Mouse (Mus musculus) C2C12 (cell line): ENCODE data around the gene Slc22a20.

Source experiments
- CEBPB ChIP-seq: IDR thresholded peaks from one replicate; pipeline ENCODE4 v1.6.1; 2011; ENCODE audit warnings: low read depth, mild to moderate bottlenecking, control low read depth, moderate library complexity
- CTCF ChIP-seq: IDR thresholded peaks from one replicate; pipeline ENCODE4 v1.5.1; 2011; ENCODE audit not compliant: control insufficient read depth, insufficient read depth, insufficient read length
- MAX ChIP-seq: IDR thresholded peaks from one replicate; pipeline ENCODE4 v1.6.1; 2011; ENCODE audit warnings: mild to moderate bottlenecking, control low read depth
- MYOG ChIP-seq: IDR thresholded peaks from one replicate; pipeline ENCODE4 v1.6.1; 2011; ENCODE audit not compliant: control insufficient read depth, insufficient read length; ENCODE audit errors: extremely low read depth
- USF1 ChIP-seq: IDR thresholded peaks from one replicate; pipeline ENCODE4 v1.6.1; 2011; ENCODE audit warnings: low read depth, mild to moderate bottlenecking, control low read depth, moderate library complexity

GRCm38 (mm10) chr19:5999969-6000368 lies 14.0 kb upstream of the Slc22a20 start:
- TF ChIP-seq CTCF (no peak), MAX (no peak), CEBPB (no peak), USF1 (no peak), MYOG (no peak)
